4 mouse cellular contexts compared by ENCODE assay signal in the genomic region with DNA sequence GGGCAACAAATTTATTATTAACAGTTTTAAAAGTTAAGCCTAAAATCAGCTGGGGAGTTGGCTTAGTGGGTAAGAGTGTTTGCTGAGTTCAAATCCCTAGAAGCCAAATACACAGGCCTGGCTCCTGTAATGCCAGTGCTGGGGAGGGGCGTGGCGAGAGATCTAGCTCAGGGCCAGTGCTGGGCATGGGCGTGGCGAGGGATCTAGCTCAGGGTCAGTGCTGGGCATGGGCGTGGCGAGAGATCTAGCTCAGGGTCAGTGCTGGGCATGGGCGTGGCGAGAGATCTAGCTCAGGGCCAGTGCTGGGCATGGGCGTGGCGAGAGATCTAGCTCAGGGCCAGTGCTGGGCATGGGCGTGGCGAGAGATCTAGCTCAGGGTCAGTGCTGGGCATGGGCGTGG. TPM values are rescaled to one million over a fixed set of nuclear protein-coding genes. Genes with fewer than 3 reads are reported as not detected.
"Had no signal": no experiment of that assay in that cellular context is flagged by ENCODE, and none has a peak within 500 bp of the region (broad histone marks: within the 10 kb centered on the region; RNA-seq: fewer than 3 reads in every experiment).

No protein-coding gene starts in this region.

RNA-seq across cellular contexts. Expression of a gene that starts 20.6 kb away (rescaled TPM):
- total RNA-seq: megakaryocyte progenitor cell, adult 5-6 weeks; midbrain, postnatal 0 days; monocyte, adult 5-6 weeks; neutrophil, adult 5-6 weeks had no signal
